Mouse (Mus musculus): ENCODE results near the gene Gm20547. TPM values are rescaled to one million over a fixed set of nuclear protein-coding genes. Genes with fewer than 3 reads are reported as not detected.

Gene Gm20547
- polyA plus RNA-seq (2015; fragmentation: Nextera tagmentation; extraction: Ambion mirVana), result 0.16 TPM in 1 of 2 replicates, not detected in the other

DNA sequence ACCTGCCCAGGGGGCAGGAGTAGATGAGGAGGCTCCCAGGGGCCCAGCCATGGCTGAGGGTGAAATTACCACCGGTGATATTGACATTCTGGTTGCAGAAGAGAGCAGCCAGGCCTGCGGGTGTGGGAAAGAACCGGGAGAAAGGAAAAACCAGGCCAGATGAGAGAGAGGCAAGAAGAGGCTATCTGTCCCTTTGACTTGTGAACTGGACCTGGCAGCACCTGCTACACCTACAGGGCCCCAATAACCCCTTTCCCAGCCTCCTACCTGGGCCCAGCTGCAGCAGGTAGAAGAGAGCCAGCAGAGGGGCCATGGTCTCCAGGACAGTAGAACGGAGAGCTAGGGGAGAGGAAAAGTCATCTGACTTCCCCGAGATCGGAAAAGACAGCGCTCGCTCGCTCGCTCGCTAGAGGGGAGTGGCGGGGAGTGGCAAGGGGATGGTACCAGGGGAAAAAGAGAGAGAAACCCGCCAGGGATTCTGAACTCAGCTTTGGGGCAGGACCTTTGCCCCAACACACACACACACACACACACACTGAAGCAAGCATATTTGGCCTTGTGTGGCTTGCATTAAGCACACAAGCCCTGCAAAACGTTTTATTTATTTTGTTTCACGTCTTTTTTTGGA, at the start of gene Gm20547:
Gm20547 (minus strand) TSS at position 360 of the 628 bp plus-strand sequence.
- WGBS, result 7% methylated on average over 15 of the region's 15 CpGs
- H3K4me2 ChIP-seq (ENCODE audit: low read length), result no peak within 1 kb of the TSS
- no peak for ATAC-seq
- H3K4me3 ChIP-seq (ENCODE audit: low read depth, low read length), result no peak within 1 kb of the TSS
- H3K4me1 ChIP-seq (ENCODE audit: control insufficient read depth, insufficient read depth, low read length), result no peaks in the 10 kb centered on the region
- no peaks in the 10 kb centered on the region for H3K9me3 ChIP-seq (replicated peaks; ENCODE audit: control insufficient read depth, low read length, poor library complexity, severe bottlenecking)
- no peaks in the 10 kb centered on the region for H3K36me3 ChIP-seq (ENCODE audit: control insufficient read depth, insufficient read depth, low read length)
- H3K27me3 ChIP-seq (ENCODE audit: control insufficient read depth, insufficient read depth, low read depth, low read length), result peaks cover 4% of the 10 kb centered on the region; the same call in 1 of the 2 replicates
- no peak within 1 kb of the TSS for H3K9ac ChIP-seq (ENCODE audit: low read depth, low read length)
- H3K27ac ChIP-seq (ENCODE audit: low read length), result no peak within 1 kb of the TSS

- Histone ChIP-seq H3K9me3 (replicated peaks; ENCODE audit: control insufficient read depth, low read length, poor library complexity, severe bottlenecking) (no peaks in the 10 kb centered on the region), H3K27ac (ENCODE audit: low read length) (peak within 1 kb of the TSS; percentile 77), H3K4me3 (ENCODE audit: low read depth, low read length) (peak within 1 kb of the TSS; percentile 81), H3K36me3 (ENCODE audit: control insufficient read depth, insufficient read depth, low read length) (peaks cover 9% of the 10 kb centered on the region; the same call in 1 of the 2 replicates), H3K9ac (ENCODE audit: low read depth, low read length) (peak within 1 kb of the TSS; percentile 79), H3K4me2 (ENCODE audit: low read length) (peak within 1 kb of the TSS; percentile 95), H3K4me1 (ENCODE audit: control insufficient read depth, insufficient read depth, low read length) (peaks cover 7% of the 10 kb centered on the region), H3K27me3 (ENCODE audit: control insufficient read depth, insufficient read depth, low read depth, low read length) (no peaks in the 10 kb centered on the region)
- WGBS, result under 1% methylated on average over 37 of the region's 38 CpGs
- ATAC-seq, result peak; percentile 98
Observed at GRCm38 (mm10) chr17:34931061-34931734, 49.4 kb upstream of the Gm20547 start, which contains the start of gene Neu1. TSS of gene Neu1 (plus strand) at chr17:34931253.

GRCm38 (mm10) chr17:34928841-34929240, 47.0 kb upstream of the Gm20547 start:
- H3K9ac ChIP-seq (ENCODE audit: low read depth, low read length), result no peak overlapping the region
- WGBS, result 74% methylated on average over 4 of the region's 4 CpGs
- peaks cover 2% of the 10 kb centered on the region; the same call in 1 of the 2 replicates for H3K36me3 ChIP-seq (ENCODE audit: control insufficient read depth, insufficient read depth, low read length)
- H3K4me2 ChIP-seq (ENCODE audit: low read length), result no peak overlapping the region
- H3K4me1 ChIP-seq (ENCODE audit: control insufficient read depth, insufficient read depth, low read length), result peaks cover 7% of the 10 kb centered on the region
- ATAC-seq, result no peak
- no peak overlapping the region for H3K4me3 ChIP-seq (ENCODE audit: low read depth, low read length)
- no peak overlapping the region for H3K27ac ChIP-seq (ENCODE audit: low read length)
- H3K27me3 ChIP-seq (ENCODE audit: control insufficient read depth, insufficient read depth, low read depth, low read length), result no peaks in the 10 kb centered on the region
- H3K9me3 ChIP-seq (replicated peaks; ENCODE audit: control insufficient read depth, low read length, poor library complexity, severe bottlenecking), result no peaks in the 10 kb centered on the region

DNA sequence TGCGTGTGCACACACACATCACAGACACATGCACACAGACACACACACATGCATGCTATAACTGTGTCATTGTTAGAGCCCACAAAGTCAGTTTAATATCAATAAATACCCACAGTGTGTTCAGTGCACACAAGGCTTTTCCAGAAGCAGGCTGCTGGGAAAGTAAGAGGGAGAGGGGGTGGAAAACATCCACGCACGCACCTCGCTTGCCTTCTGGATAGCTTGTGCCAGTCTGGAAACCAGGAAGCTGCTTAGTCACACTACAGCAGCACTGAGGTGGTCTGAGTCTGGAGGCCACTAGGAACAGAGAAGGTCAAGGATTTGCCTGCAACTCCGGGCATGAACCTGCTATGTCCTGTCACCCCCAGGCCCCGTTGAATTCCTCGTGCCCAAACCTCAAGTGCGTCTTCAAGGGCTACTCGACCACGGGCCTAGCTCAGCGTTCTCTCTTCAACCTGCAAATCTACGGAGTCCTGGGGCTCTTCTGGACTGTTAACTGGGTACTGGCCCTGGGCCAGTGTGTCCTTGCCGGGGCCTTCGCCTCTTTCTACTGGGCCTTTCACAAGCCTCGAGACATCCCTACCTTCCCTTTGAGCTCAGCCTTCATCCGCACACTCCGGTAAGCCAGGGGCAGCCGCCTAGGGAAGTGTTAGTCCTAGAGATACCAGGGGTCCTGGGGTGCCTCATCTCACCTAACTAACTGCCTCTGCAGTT, 45.6 kb upstream of the Gm20547 start:
- no peak overlapping the region for H3K4me3 ChIP-seq (ENCODE audit: low read depth, low read length)
- H3K36me3 ChIP-seq (ENCODE audit: control insufficient read depth, insufficient read depth, low read length), result no peaks in the 10 kb centered on the region
- peaks cover 6% of the 10 kb centered on the region for H3K4me1 ChIP-seq (ENCODE audit: control insufficient read depth, insufficient read depth, low read length)
- no peaks in the 10 kb centered on the region for H3K27me3 ChIP-seq (ENCODE audit: control insufficient read depth, insufficient read depth, low read depth, low read length)
- no peak overlapping the region for H3K27ac ChIP-seq (ENCODE audit: low read length)
- 90% methylated on average over 18 of the region's 18 CpGs for WGBS
- ATAC-seq, result no peak
- H3K4me2 ChIP-seq (ENCODE audit: low read length), result no peak overlapping the region
- no peak overlapping the region for H3K9ac ChIP-seq (ENCODE audit: low read depth, low read length)
- no peaks in the 10 kb centered on the region for H3K9me3 ChIP-seq (replicated peaks; ENCODE audit: control insufficient read depth, low read length, poor library complexity, severe bottlenecking)

DNA sequence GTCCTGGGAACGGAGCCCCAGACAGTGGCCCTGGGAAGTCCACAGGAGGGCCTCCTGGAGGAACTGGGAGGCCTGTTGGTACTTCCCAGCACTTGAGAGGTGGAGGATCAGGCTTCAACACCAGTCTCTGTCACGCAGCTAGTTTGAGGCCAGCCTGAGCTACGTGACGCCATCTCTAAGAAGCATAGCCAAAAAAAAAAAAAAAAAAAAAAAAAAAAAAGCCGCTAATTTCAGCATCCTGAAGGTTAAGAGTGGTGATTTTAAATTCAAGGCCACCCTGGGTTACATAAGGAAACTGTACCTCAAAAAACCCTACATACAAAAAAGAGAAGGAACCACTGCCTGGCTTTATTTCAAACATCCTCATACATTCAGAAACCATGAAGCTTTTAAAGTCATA, 42.4 kb upstream of the Gm20547 start:
- H3K4me1 ChIP-seq (ENCODE audit: control insufficient read depth, insufficient read depth, low read length), result no peaks in the 10 kb centered on the region
- no peak overlapping the region for H3K4me2 ChIP-seq (ENCODE audit: low read length)
- H3K36me3 ChIP-seq (ENCODE audit: control insufficient read depth, insufficient read depth, low read length), result no peaks in the 10 kb centered on the region
- H3K27ac ChIP-seq (ENCODE audit: low read length), result no peak overlapping the region
- no peaks in the 10 kb centered on the region for H3K27me3 ChIP-seq (ENCODE audit: control insufficient read depth, insufficient read depth, low read depth, low read length)
- no peak overlapping the region for H3K9ac ChIP-seq (ENCODE audit: low read depth, low read length)
- H3K9me3 ChIP-seq (replicated peaks; ENCODE audit: control insufficient read depth, low read length, poor library complexity, severe bottlenecking), result no peaks in the 10 kb centered on the region
- WGBS, result 81% methylated on average over 5 of the region's 5 CpGs
- H3K4me3 ChIP-seq (ENCODE audit: low read depth, low read length), result no peak overlapping the region
- no peak for ATAC-seq

DNA sequence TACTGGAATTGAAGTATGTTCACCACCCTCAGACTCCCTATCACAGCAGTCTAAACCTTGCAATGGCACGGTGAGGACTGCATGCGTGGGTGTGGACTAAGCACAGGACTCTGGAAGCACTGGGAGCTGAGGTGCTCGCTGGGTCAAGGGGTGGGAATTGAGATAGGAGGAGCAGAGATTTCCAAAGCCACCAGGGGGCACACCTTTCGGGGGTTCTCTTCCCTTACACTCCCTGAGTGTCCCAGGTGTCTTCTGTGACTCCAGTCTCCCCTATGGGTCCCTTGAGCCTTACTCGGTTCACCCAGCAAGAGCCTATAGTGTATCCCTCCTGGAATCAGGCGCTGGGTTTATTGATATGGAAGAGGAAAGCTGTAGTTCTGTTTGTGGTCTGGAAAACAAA, 41.1 kb upstream of the Gm20547 start:
- H3K9ac ChIP-seq (ENCODE audit: low read depth, low read length), result no peak overlapping the region
- no peaks in the 10 kb centered on the region for H3K36me3 ChIP-seq (ENCODE audit: control insufficient read depth, insufficient read depth, low read length)
- no peaks in the 10 kb centered on the region for H3K4me1 ChIP-seq (ENCODE audit: control insufficient read depth, insufficient read depth, low read length)
- 53% methylated on average over 6 of the region's 6 CpGs for WGBS
- H3K27ac ChIP-seq (ENCODE audit: low read length), result no peak overlapping the region
- no peaks in the 10 kb centered on the region for H3K9me3 ChIP-seq (replicated peaks; ENCODE audit: control insufficient read depth, low read length, poor library complexity, severe bottlenecking)
- H3K27me3 ChIP-seq (ENCODE audit: control insufficient read depth, insufficient read depth, low read depth, low read length), result no peaks in the 10 kb centered on the region
- no peak for ATAC-seq
- H3K4me2 ChIP-seq (ENCODE audit: low read length), result no peak overlapping the region
- H3K4me3 ChIP-seq (ENCODE audit: low read depth, low read length), result no peak overlapping the region

GRCm38 (mm10) chr17:34917188-34917587, 35.3 kb upstream of the Gm20547 start:
- H3K9ac ChIP-seq (ENCODE audit: low read depth, low read length), result no peak overlapping the region
- H3K4me1 ChIP-seq (ENCODE audit: control insufficient read depth, insufficient read depth, low read length), result no peaks in the 10 kb centered on the region
- H3K4me2 ChIP-seq (ENCODE audit: low read length), result no peak overlapping the region
- 83% methylated on average over 9 of the region's 9 CpGs for WGBS
- no peak for ATAC-seq
- no peak overlapping the region for H3K27ac ChIP-seq (ENCODE audit: low read length)
- no peaks in the 10 kb centered on the region for H3K27me3 ChIP-seq (ENCODE audit: control insufficient read depth, insufficient read depth, low read depth, low read length)
- H3K4me3 ChIP-seq (ENCODE audit: low read depth, low read length), result no peak overlapping the region
- peaks cover 15% of the 10 kb centered on the region for H3K36me3 ChIP-seq (ENCODE audit: control insufficient read depth, insufficient read depth, low read length)
- no peaks in the 10 kb centered on the region for H3K9me3 ChIP-seq (replicated peaks; ENCODE audit: control insufficient read depth, low read length, poor library complexity, severe bottlenecking)

- Histone ChIP-seq H3K36me3 (ENCODE audit: control insufficient read depth, insufficient read depth, low read length) (peaks cover 24% of the 10 kb centered on the region), H3K4me1 (ENCODE audit: control insufficient read depth, insufficient read depth, low read length) (no peaks in the 10 kb centered on the region), H3K9ac (ENCODE audit: low read depth, low read length) (no peak overlapping the region), H3K27me3 (ENCODE audit: control insufficient read depth, insufficient read depth, low read depth, low read length) (no peaks in the 10 kb centered on the region), H3K4me2 (ENCODE audit: low read length) (no peak overlapping the region), H3K9me3 (replicated peaks; ENCODE audit: control insufficient read depth, low read length, poor library complexity, severe bottlenecking) (no peaks in the 10 kb centered on the region), H3K4me3 (ENCODE audit: low read depth, low read length) (no peak overlapping the region), H3K27ac (ENCODE audit: low read length) (no peak overlapping the region)
- 89% methylated on average over 5 of the region's 5 CpGs for WGBS
- no peak for ATAC-seq
Observed at GRCm38 (mm10) chr17:34916316-34916715, 34.5 kb upstream of the Gm20547 start.

DNA sequence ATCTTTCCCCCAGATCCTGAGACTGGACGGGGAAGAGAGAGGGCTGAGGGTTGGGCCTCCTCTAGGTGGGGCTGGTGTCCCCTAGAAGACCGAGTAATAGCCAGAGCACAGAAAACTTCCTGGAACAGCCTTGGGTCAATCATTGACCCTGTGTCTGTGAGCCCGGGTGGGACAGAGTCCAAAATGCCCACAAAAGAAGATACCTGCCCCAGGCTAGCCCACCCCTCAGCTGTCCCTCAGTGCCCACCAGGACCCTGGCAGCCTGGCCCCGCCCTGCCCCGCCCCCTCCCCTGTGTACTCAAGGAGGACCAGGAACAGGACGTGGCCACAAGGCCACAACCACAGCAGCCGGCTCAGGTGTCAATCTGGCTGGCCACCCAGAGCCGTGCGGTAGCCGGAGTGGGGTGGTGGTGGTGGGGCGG, 33.6 kb upstream of the Gm20547 start:
- Histone ChIP-seq H3K36me3 (ENCODE audit: control insufficient read depth, insufficient read depth, low read length) (peaks cover 33% of the 10 kb centered on the region), H3K4me2 (ENCODE audit: low read length) (no peak overlapping the region), H3K9me3 (replicated peaks; ENCODE audit: control insufficient read depth, low read length, poor library complexity, severe bottlenecking) (no peaks in the 10 kb centered on the region), H3K4me3 (ENCODE audit: low read depth, low read length) (no peak overlapping the region), H3K9ac (ENCODE audit: low read depth, low read length) (no peak overlapping the region), H3K27ac (ENCODE audit: low read length) (no peak overlapping the region), H3K4me1 (ENCODE audit: control insufficient read depth, insufficient read depth, low read length) (no peaks in the 10 kb centered on the region), H3K27me3 (ENCODE audit: control insufficient read depth, insufficient read depth, low read depth, low read length) (no peaks in the 10 kb centered on the region)
- no peak for ATAC-seq
- WGBS, result 29% methylated on average over 11 of the region's 11 CpGs

Data from midbrain, embryonic 16.5 days (tissue).